Mouse (Mus musculus) kidney, adult 2 months (tissue): ENCODE measurements around the gene Hsd17b12. TPM values are rescaled to one million over a fixed set of nuclear protein-coding genes. Genes with fewer than 3 reads are reported as not detected.

ENCODE experiments used
- DNase-seq: peaks from one replicate; pipeline ENCODE4 v3.0.0; 2021
- H3K27ac ChIP-seq: fragments of 200-500 bp; 2 replicates; pipeline ENCODE4 v1.5.1; 2012; ENCODE audit warnings: low read depth, low read length, control low read depth, inconsistent platforms; ENCODE audit not compliant: insufficient read depth
- H3K27me3 ChIP-seq: fragments of 200-500 bp; replicated peaks from 2 replicates; pipeline ENCODE4 v1.6.1; 2012; ENCODE audit warnings: mild to moderate bottlenecking, moderate library complexity, low read length, inconsistent platforms; ENCODE audit not compliant: control insufficient read depth, insufficient read depth
- H3K36me3 ChIP-seq: fragments of 200-500 bp; 2 replicates; pipeline ENCODE4 v1.6.1; 2012; ENCODE audit warnings: mild to moderate bottlenecking, moderate library complexity, low read length, inconsistent platforms; ENCODE audit not compliant: control insufficient read depth, insufficient read depth
- H3K4me1 ChIP-seq: fragments of 200-500 bp; 2 replicates; pipeline ENCODE4 v1.6.1; 2011; ENCODE audit warnings: low read length; ENCODE audit not compliant: control insufficient read depth, insufficient read depth
- H3K4me3 ChIP-seq: fragments of 200-500 bp; 2 replicates; pipeline ENCODE4 v1.5.1; 2011; ENCODE audit warnings: mild to moderate bottlenecking, low read depth, low read length, control low read depth; ENCODE audit not compliant: insufficient read depth
- CTCF ChIP-seq: fragments of 200-500 bp; conservative IDR thresholded peaks from 2 replicates; pipeline ENCODE4 v1.5.1; 2011; ENCODE audit warnings: low read depth, mild to moderate bottlenecking, control low read depth, low read length, moderate library complexity, mixed read lengths; ENCODE audit not compliant: insufficient read depth, insufficient read length
- POLR2A ChIP-seq: fragments of 200-500 bp; IDR thresholded peaks from one replicate; pipeline ENCODE4 v1.6.1; 2011; ENCODE audit warnings: low read depth, low read length, control low read depth
- WGBS: fragments of 180-500 bp; shearing (Covaris S2); methylation state at CpG from one replicate; pipeline ENCODE4 v1.1.7; 2018; 5-methylcytosine and 5-hydroxymethylcytosine counted together
- polyA plus RNA-seq: library from polyadenylated mRNA; depleted of rRNA; stranded (reverse); fragments of >200 nt; gene quantifications from 2 replicates; pipeline ENCODE4 v1.2.3, GENCODE M21; 2012

The Hsd17b12 gene
- polyA plus RNA-seq, 1 experiment = 32.4 TPM

- Histone ChIP-seq H3K27me3 (no peaks in the 10 kb centered on the region), H3K4me3 (no peak overlapping the region), H3K27ac (no peak overlapping the region), H3K4me1 (no peaks in the 10 kb centered on the region), H3K36me3 (no peaks in the 10 kb centered on the region)
- TF ChIP-seq POLR2A (no peak), CTCF (no peak)
- DNase-seq = no peak
- WGBS = 84% methylated on average over 7 of the region's 7 CpGs
Observed at GRCm38 (mm10) chr2:94144520-94145145, 13.1 kb downstream of the Hsd17b12 start.

- Histone ChIP-seq H3K27ac (no peak overlapping the region), H3K27me3 (no peaks in the 10 kb centered on the region), H3K36me3 (no peaks in the 10 kb centered on the region), H3K4me3 (no peak overlapping the region), H3K4me1 (no peaks in the 10 kb centered on the region)
- no peak for TF ChIP-seq POLR2A
- TF ChIP-seq CTCF = no peak
- 28% methylated on average over 3 of the region's 3 CpGs for WGBS
- peak; percentile 58 for DNase-seq
Observed at GRCm38 (mm10) chr2:94141293-94141692, 16.5 kb downstream of the Hsd17b12 start.

DNA sequence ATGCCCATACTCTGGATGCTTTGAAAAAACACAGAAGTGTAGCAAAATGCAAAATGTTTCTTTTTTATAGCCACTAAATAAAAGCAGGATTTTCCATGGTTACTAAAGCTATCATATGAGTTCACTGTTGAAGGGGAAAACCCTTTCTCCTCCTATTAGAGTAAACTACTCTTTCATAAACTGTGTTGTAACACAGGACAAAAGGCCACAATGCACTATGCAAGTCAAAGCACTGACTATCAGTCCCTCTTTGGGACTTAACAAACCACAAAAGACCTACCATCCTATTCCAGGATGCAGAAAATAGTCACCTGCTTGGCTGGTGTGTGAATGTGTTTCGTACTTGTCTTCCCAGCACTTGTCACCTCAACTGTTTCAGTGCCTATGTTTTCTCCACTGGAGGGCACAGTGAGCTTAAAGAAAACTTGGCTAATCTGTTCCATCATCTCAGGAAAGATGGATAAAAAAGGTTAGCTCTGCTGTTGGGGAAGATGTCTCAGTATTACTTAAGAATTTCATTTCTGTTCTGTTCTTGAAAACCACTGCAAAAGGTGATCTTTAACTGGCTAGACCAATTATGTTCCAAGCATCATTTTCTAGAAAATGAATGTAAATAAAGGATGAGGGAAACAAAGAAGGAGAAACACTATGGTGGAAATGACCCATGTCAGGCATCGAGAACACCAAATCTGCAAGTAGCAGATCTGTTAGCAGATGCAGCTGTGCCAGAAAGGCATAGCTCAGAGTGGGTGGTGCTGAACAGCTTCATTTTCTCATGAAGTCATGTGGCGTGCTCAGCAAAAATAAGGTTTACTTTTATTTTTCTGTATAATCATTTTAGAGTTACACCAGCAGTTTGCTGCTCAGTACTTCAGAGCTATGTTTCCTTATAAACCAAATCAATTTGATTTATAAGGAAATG lies 19.0 kb downstream of the Hsd17b12 start:
- Histone ChIP-seq H3K27ac (no peak overlapping the region), H3K36me3 (no peaks in the 10 kb centered on the region), H3K27me3 (no peaks in the 10 kb centered on the region), H3K4me3 (no peak overlapping the region), H3K4me1 (no peaks in the 10 kb centered on the region; the same call in 1 of the 2 replicates)
- WGBS = 76% methylated on average over 3 of the region's 3 CpGs
- TF ChIP-seq POLR2A (no peak), CTCF (peak; percentile 21; the same call in 1 of the 2 replicates)
- no peak for DNase-seq

DNA sequence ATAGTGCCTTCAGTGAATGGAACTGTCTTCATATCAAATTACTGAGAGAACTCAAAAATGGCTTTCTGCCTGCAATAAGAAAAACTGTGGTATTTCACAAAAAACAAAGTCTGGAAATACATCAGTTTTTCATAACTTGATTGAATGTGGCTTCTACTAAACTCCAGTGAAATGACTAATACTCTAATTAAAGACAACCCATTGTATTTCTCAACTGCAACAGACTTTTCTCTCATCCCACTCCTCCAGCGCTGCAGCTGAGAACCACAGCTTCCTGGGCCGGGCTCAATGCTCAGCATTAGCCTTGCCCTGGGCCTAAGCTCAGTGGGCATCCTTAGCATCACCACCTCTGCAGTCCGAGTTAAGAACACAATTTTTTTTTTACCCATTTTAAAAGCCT lies 20.9 kb downstream of the Hsd17b12 start:
- H3K4me3 ChIP-seq = no peak overlapping the region
- no peaks in the 10 kb centered on the region for H3K36me3 ChIP-seq
- WGBS = 86% methylated on average over 3 of the region's 3 CpGs
- TF ChIP-seq POLR2A = no peak
- TF ChIP-seq CTCF = no peak
- H3K27ac ChIP-seq = no peak overlapping the region
- no peaks in the 10 kb centered on the region; the same call in 1 of the 2 replicates for H3K4me1 ChIP-seq
- no peaks in the 10 kb centered on the region for H3K27me3 ChIP-seq
- no peak for DNase-seq

DNA sequence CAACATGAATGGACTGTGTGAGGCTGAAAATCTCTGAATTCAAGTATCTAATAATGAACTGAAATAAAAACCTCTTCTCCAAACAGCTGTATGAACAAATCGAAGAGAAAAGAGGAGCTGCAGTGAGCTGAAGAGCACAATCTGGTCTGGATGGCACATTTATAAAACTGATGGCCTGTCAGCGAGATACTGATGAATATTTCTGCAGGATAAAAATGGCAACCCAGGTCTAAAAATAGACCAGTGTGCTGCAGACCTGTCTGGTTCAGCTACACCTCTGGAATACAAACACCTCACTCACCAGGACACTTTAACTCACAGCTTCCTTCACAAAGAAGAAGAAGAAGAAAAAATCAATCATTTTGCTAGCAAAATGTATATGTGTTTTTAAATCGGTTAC lies 29.3 kb downstream of the Hsd17b12 start:
- TF ChIP-seq CTCF (no peak), POLR2A (no peak)
- 86% methylated on average over 3 of the region's 3 CpGs for WGBS
- Histone ChIP-seq H3K4me3 (no peak overlapping the region), H3K4me1 (no peaks in the 10 kb centered on the region; the same call in 1 of the 2 replicates), H3K27ac (no peak overlapping the region), H3K27me3 (no peaks in the 10 kb centered on the region), H3K36me3 (no peaks in the 10 kb centered on the region)
- no peak for DNase-seq

DNA sequence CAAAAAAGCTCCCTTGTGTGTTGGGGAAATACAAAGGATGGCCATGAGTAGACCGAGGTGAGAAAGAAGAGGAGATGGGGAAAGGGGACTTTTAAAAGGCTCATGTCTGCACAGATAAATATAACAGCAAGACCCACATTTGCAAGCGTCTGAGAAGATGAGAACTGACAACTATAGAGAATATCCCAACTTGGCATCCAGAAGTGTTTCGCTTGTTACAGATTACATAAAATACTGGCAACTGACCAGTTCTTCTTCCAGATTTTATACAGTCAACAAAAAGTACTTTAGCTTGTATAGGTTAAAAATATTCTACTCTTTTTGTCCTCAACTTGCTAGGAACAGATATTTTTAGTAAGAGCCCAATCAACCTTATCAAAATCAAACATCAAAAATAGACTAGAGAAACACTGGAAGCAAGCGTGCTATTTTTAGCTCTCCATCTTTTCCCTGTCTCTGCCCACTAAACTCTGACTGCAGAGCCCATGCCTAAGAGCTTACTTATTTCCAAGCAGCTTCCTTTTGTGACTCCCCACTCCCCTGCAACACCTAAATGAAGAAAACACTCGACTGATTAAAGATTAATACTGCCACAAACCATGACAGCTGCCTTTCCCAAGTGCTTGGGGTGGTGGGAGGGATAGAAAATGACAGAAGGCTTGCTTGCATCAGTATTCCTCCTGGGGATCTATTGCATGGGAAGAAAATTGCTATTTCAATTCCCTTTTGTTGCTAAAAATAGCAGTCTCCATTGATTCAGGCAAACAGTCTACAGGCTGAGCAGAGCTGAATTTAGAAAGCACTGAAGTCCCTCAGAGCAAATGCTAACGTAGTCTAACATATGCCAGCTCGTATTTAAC lies 35.4 kb downstream of the Hsd17b12 start:
- TF ChIP-seq POLR2A (no peak), CTCF (no peak)
- Histone ChIP-seq H3K27me3 (no peaks in the 10 kb centered on the region), H3K4me3 (no peak overlapping the region), H3K27ac (no peak overlapping the region), H3K36me3 (no peaks in the 10 kb centered on the region), H3K4me1 (peaks cover 4% of the 10 kb centered on the region; the same call in 1 of the 2 replicates)
- no peak for DNase-seq
- 35% methylated on average over 7 of the region's 7 CpGs for WGBS
